Mouse (Mus musculus) midbrain, postnatal 0 days (tissue): ENCODE data around the gene Strip2. TPM values are rescaled to one million over a fixed set of nuclear protein-coding genes. Genes with fewer than 3 reads are reported as not detected.

Experiments
- ATAC-seq: fragments of 200-750 bp; cut with Nextera tagmentation; 2 replicates; pipeline ENCODE4 v1.8.0; 2017; ENCODE audit warnings: moderate number of reproducible peaks, mild to moderate bottlenecking, moderate TSS enrichment, moderate library complexity; ENCODE audit not compliant: low FRiP score
- DNase-seq: peaks from one replicate; pipeline ENCODE4 v3.0.0-alpha.2; 2015; ENCODE audit warnings: low spot score
- H3K27ac ChIP-seq: fragments of 300-500 bp; sonication (generic); 2 replicates; pipeline ENCODE4 v1.5.1; 2014; ENCODE audit warnings: low read depth, mild to moderate bottlenecking, low read length, mixed read lengths
- H3K27me3 ChIP-seq: fragments of 300-500 bp; sonication (generic); 2 replicates; pipeline ENCODE4 v1.6.1; 2014; ENCODE audit warnings: low read length, control low read depth, mixed read lengths; ENCODE audit not compliant: insufficient read depth
- H3K36me3 ChIP-seq: fragments of 300-500 bp; sonication (generic); 2 replicates; pipeline ENCODE4 v1.6.1; 2014; ENCODE audit warnings: low read length, control low read depth, mixed read lengths; ENCODE audit not compliant: insufficient read depth
- H3K4me1 ChIP-seq: fragments of 300-500 bp; sonication (generic); 2 replicates; pipeline ENCODE4 v1.6.1; 2014; ENCODE audit warnings: mild to moderate bottlenecking, control low read depth, antibody characterized with exemption, low read length, mixed read lengths; ENCODE audit not compliant: insufficient read depth
- H3K4me2 ChIP-seq: fragments of 300-500 bp; sonication (generic); 2 replicates; pipeline ENCODE4 v1.6.1; 2014; ENCODE audit warnings: low read depth, mild to moderate bottlenecking, low read length, mixed read lengths; ENCODE audit not compliant: poor library complexity, severe bottlenecking
- H3K4me3 ChIP-seq: fragments of 300-500 bp; sonication (generic); 2 replicates; pipeline ENCODE4 v1.5.1; 2014; ENCODE audit warnings: low read depth, mild to moderate bottlenecking, low read length, moderate library complexity
- H3K9ac ChIP-seq: fragments of 300-500 bp; sonication (generic); replicated peaks from 2 replicates; pipeline ENCODE4 v1.6.1; 2014; ENCODE audit warnings: mild to moderate bottlenecking, low read length, moderate library complexity, mixed read lengths; ENCODE audit not compliant: poor library complexity, severe bottlenecking
- H3K9me3 ChIP-seq: fragments of 300-500 bp; sonication (generic); 2 replicates; pipeline ENCODE4 v1.6.1; 2016; ENCODE audit warnings: low read length, control low read depth
- CTCF ChIP-seq: IDR thresholded peaks from 2 replicates; pipeline ENCODE4 v1.5.1; 2016; ENCODE audit warnings: antibody characterized with exemption, mild to moderate bottlenecking
- WGBS: fragments of 180-500 bp; shearing (Covaris S2); extraction: QIAGEN DNeasy Blood & Tissue Kit; methylation state at CpG from one replicate; pipeline ENCODE4 v1.1.7; 2014; 5-methylcytosine and 5-hydroxymethylcytosine counted together
- polyA plus RNA-seq: library from polyadenylated mRNA; unstranded; fragments of >200 nt; fragmentation: Nextera tagmentation; extraction: Ambion mirVana; gene quantifications from 2 replicates; pipeline ENCODE4 v1.2.1, GENCODE M21; 2015
- total RNA-seq: library from RNA; depleted of rRNA; stranded (reverse); fragments of >200 nt; gene quantifications from 2 replicates; pipeline ENCODE4 v1.2.3, GENCODE M21; 2014

The Strip2 gene
- total and polyA plus RNA-seq, 2 experiments from 2014 or later, result 5.2 to 13.3 TPM

- Histone ChIP-seq H3K36me3 (no peaks in the 10 kb centered on the region), H3K4me2 (no peak overlapping the region), H3K27me3 (peaks cover 5% of the 10 kb centered on the region), H3K27ac (no peak overlapping the region), H3K4me1 (no peaks in the 10 kb centered on the region), H3K9me3 (no peaks in the 10 kb centered on the region), H3K4me3 (no peak overlapping the region), H3K9ac (no peak overlapping the region)
- TF ChIP-seq CTCF, result no peak
- 31% methylated on average over 9 of the region's 9 CpGs for WGBS
- DNase-seq, result no peak
- no peak for ATAC-seq
Observed at GRCm38 (mm10) chr6:29915836-29916235, 976 bp upstream of the Strip2 start.

GRCm38 (mm10) chr6:29917383-29917720, 540 bp downstream of the Strip2 start:
- Histone ChIP-seq H3K9me3 (no peaks in the 10 kb centered on the region), H3K4me3 (peak overlapping the region; percentile 82), H3K27me3 (peaks cover 5% of the 10 kb centered on the region), H3K27ac (peak overlapping the region; percentile 64), H3K4me1 (no peaks in the 10 kb centered on the region), H3K9ac (peak overlapping the region; percentile 65), H3K4me2 (peak overlapping the region; percentile 91), H3K36me3 (no peaks in the 10 kb centered on the region)
- DNase-seq (peak; percentile 61), ATAC-seq (peak; percentile 85)
- under 1% methylated on average over 21 of the region's 21 CpGs for WGBS
- no peak; the same call in 1 of the 2 replicates for TF ChIP-seq CTCF

GRCm38 (mm10) chr6:29917947-29918346, 1.1 kb downstream of the Strip2 start:
- TF ChIP-seq CTCF, result no peak
- no peak overlapping the region for H3K27ac ChIP-seq
- ATAC-seq (no peak), DNase-seq (no peak)
- no peak overlapping the region for H3K9ac ChIP-seq
- no peaks in the 10 kb centered on the region for H3K4me1 ChIP-seq
- H3K27me3 ChIP-seq, result peaks cover 5% of the 10 kb centered on the region
- no peaks in the 10 kb centered on the region for H3K9me3 ChIP-seq
- WGBS, result 35% methylated on average over 4 of the region's 4 CpGs
- H3K36me3 ChIP-seq, result no peaks in the 10 kb centered on the region
- peak overlapping the region; percentile 82 for H3K4me3 ChIP-seq
- peak overlapping the region; percentile 91 for H3K4me2 ChIP-seq

GRCm38 (mm10) chr6:29923501-29923900, 6.7 kb downstream of the Strip2 start:
- no peak overlapping the region for H3K4me3 ChIP-seq
- no peak for TF ChIP-seq CTCF
- WGBS, result 74% methylated on average over 4 of the region's 4 CpGs
- H3K36me3 ChIP-seq, result no peaks in the 10 kb centered on the region
- no peak for ATAC-seq
- no peak overlapping the region for H3K27ac ChIP-seq
- H3K27me3 ChIP-seq, result no peaks in the 10 kb centered on the region
- no peaks in the 10 kb centered on the region for H3K4me1 ChIP-seq
- H3K9ac ChIP-seq, result no peak overlapping the region
- H3K4me2 ChIP-seq, result no peak overlapping the region
- no peak for DNase-seq
- no peaks in the 10 kb centered on the region for H3K9me3 ChIP-seq

GRCm38 (mm10) chr6:29925594-29926219, 8.9 kb downstream of the Strip2 start:
- H3K4me1 ChIP-seq, result no peaks in the 10 kb centered on the region
- H3K9me3 ChIP-seq, result no peaks in the 10 kb centered on the region
- H3K4me2 ChIP-seq, result no peak overlapping the region
- no peak overlapping the region for H3K4me3 ChIP-seq
- no peak overlapping the region for H3K9ac ChIP-seq
- H3K27me3 ChIP-seq, result no peaks in the 10 kb centered on the region
- no peak overlapping the region for H3K27ac ChIP-seq
- ATAC-seq, result no peak
- H3K36me3 ChIP-seq, result no peaks in the 10 kb centered on the region
- TF ChIP-seq CTCF, result no peak
- WGBS, result 78% methylated on average over 6 of the region's 6 CpGs
- no peak for DNase-seq

- no peak overlapping the region for H3K4me3 ChIP-seq
- H3K36me3 ChIP-seq, result no peaks in the 10 kb centered on the region
- H3K9ac ChIP-seq, result no peak overlapping the region
- H3K4me2 ChIP-seq, result no peak overlapping the region
- H3K4me1 ChIP-seq, result no peaks in the 10 kb centered on the region
- ATAC-seq (no peak), DNase-seq (no peak)
- H3K27ac ChIP-seq, result no peak overlapping the region
- H3K27me3 ChIP-seq, result no peaks in the 10 kb centered on the region
- no peak for TF ChIP-seq CTCF
- no peaks in the 10 kb centered on the region for H3K9me3 ChIP-seq
Observed at GRCm38 (mm10) chr6:29930087-29930486, 13.3 kb downstream of the Strip2 start.
